Mouse (Mus musculus) lung, postnatal 4 days (tissue): ENCODE data around the gene Scpep1.
A peak's percentile ranks its signal among the peaks of the same experiment; 100 is the strongest.

Experiments used
- DNase-seq, 2 experiments: peaks; one replicate each; pipeline ENCODE4 v3.0.0; 2021

Scpep1 gene

DNA sequence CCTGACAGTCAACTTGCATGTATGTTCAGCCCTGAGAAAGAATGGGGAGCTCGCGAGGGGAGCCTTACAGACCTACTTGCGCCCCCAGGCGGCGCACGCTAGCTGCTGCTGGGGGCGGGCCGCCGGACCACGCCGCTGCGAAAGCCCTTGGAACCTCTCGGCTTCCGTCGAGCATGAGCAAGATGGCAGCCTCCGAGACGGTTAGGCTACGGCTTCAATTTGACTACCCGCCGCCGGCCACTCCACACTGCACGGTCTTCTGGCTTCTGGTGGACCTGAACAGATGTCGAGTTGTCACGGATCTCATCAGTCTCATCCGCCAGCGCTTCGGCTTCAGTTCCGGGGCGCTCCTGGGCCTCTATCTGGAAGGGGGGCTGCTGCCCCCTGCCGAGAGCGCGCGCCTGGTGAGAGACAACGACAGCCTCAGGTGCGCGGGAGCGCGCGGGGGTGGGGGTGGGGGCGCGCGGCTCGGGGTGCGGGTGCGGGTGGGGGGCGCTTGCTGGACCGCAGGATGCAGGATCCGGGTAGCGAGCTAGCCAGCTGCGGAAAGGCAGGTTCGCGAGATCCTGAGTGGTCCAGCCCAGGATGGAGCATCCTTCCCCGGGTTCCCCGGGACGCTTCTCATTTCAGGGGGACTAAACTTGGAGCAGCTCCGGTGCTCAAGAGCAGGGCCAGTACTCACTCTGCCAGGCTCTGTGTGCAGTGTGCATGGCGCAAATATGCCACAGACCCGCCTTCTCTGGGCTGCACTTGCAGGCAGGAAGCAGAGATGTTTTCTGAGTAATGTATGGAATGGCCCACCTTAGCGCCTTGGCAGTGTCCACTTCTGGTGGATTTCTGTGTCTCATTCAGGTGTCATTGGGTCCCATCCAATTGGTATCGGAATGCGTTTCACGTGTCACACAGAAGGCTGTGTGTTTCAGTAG is 18.8 kb upstream of the Scpep1 start:
- peak; percentile 95 for DNase-seq

DNA sequence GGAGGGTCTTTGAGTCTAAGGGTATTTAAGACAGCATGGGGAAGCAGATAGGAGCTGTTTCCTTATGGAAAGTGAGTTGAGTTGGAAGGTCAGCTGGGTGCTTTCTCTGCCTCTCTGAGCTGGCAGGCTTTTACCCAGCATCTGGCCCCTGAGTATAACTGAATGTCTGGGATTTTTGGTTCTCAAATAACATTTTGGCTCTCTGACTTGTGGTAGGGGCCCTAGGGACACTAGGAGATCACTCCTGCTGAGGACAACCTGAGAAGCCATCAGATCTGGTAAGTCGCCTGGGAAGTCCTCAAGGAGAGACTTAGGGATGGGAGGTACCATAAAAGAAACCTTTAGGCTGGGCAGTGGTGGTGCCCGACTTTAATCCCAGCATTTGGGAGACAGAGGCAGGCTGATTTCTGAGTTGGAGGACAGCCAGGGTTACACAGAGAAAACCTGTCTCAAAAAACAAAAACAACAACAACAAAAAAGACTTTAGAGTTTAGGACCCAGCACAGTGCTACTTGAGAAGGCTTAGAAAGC is 15.0 kb upstream of the Scpep1 start, which contains the start of gene Coil:
Coil (plus strand) TSS at position 51 of the 531 bp plus-strand sequence.
- DNase-seq, result no peak

DNA sequence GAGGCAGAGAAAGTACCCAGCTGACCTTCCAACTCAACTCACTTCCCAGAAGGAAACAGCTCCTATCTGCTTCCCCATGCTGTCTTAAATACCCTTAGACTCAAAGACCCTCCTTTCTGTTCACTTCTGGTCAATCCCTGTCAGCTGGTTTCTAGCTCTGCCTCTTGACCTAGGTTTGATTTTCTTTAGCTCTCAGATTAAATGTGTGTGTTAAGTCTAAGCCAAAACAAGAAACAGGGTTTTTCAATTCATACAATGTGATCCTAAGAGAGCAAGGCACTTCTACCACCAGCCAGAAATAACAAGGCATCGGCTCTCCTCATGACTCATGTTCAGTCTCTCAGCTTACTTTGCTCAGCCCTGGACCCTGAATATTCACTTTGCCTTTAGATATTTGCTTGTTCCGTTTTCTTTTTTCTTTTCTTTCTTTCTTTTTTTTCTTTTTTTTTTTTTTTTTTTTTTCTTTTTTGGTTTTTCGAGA is 11.7 kb upstream of the Scpep1 start, which contains the start of gene Elobl:
Elobl (minus strand) TSS at position 51 of the 481 bp plus-strand sequence.
- DNase-seq, result no peak

- DNase-seq, result no peak
These were observed 3.6 kb upstream of the Scpep1 start for GRCm38 (mm10) chr11:88958851-88959250.

GRCm38 (mm10) chr11:88954803-88955202 is 462 bp downstream of the Scpep1 start:
- DNase-seq, result peak in 1 of 2 experiments; percentile 16

DNA sequence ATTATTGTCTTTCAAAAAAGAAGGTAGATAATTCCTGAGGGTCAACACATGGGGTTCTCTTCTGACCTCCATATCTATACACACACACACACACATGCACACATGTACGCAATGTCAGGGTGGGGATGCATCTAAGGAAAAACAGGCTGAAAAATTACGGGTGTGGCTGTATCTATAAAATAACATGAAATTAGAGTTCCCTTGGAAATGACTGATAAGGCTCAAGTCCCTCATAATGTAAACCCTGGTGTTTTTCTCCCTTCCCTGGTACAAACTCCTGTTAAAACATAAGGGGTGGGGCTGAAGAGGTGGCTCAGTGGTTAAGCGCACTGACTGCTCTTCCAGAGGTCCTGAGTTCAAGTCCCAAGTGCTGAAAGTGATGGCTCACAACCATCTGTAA is 1.7 kb downstream of the Scpep1 start:
- no peak for DNase-seq

GRCm38 (mm10) chr11:88952117-88952516 is 3.1 kb downstream of the Scpep1 start:
- DNase-seq, result no peak

DNA sequence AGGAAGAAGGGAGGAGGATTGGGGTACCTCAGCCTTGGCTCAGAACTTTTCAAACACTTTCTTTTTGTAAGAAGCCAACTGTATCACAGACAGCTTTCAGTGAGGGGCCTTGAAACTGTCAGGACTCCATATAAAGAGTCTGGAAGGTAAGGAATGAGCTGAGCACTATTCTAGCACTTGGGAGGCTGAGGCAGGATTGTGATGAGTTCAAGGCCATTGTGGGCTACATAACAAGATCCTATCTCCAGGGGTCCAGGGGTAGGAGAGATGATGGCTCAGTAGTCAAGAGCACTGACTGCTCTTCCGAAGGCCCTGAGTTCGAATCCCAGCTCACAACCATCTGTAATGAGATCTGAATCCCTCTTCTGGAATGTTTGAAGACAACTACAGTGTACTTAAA is 3.7 kb downstream of the Scpep1 start:
- no peak for DNase-seq

- no peak for DNase-seq
These were observed 4.5 kb downstream of the Scpep1 start for GRCm38 (mm10) chr11:88950640-88951250.

- DNase-seq, result no peak
These were observed 5.2 kb downstream of the Scpep1 start for GRCm38 (mm10) chr11:88949802-88950639.

DNA sequence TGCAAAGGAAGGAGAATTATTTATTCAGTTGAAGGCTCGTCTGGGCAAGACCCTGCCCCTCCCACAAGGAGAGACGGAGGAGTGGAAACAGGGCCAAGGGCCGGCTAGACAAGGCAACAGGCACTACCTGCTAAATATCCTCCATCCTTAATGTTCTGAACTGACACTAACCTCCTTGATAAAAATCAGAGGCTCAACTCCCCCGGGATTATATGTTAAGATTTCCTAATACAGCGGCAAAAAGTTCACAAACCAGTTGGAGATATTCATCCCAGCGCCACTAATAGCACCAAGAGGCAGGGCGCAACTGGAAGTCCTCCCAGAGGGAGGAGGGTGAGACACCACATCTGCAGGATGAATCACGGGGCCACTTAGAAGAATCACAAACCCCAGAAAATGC is 6.4 kb downstream of the Scpep1 start:
- DNase-seq, result no peak

- no peak for DNase-seq
These were observed 9.2 kb downstream of the Scpep1 start for GRCm38 (mm10) chr11:88945971-88946585.

- DNase-seq, result no peak
These were observed 13.8 kb downstream of the Scpep1 start for GRCm38 (mm10) chr11:88941489-88941888.

- DNase-seq, result no peak
These were observed 15.6 kb downstream of the Scpep1 start for GRCm38 (mm10) chr11:88939634-88940033.

GRCm38 (mm10) chr11:88938770-88939169 is 16.5 kb downstream of the Scpep1 start:
- no peak for DNase-seq

DNA sequence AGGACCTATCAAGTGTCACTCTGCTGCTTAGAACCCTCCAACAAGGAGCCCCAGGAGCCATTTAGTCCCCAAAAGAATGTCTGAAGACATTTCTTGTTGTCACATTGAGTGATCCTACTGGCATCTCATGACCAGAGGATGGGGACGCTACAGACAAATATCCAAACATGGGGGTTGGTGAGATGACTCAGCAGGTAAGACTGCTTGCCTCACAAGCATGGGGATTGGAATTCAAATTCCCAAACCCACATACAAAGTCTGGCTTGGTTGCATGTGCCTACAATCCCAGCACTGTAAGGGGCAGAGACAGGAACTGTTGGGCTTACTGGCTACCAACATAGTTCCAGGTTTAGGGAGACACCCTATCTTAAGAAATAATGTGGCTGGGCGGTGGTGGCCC is 17.4 kb downstream of the Scpep1 start:
- no peak for DNase-seq

DNA sequence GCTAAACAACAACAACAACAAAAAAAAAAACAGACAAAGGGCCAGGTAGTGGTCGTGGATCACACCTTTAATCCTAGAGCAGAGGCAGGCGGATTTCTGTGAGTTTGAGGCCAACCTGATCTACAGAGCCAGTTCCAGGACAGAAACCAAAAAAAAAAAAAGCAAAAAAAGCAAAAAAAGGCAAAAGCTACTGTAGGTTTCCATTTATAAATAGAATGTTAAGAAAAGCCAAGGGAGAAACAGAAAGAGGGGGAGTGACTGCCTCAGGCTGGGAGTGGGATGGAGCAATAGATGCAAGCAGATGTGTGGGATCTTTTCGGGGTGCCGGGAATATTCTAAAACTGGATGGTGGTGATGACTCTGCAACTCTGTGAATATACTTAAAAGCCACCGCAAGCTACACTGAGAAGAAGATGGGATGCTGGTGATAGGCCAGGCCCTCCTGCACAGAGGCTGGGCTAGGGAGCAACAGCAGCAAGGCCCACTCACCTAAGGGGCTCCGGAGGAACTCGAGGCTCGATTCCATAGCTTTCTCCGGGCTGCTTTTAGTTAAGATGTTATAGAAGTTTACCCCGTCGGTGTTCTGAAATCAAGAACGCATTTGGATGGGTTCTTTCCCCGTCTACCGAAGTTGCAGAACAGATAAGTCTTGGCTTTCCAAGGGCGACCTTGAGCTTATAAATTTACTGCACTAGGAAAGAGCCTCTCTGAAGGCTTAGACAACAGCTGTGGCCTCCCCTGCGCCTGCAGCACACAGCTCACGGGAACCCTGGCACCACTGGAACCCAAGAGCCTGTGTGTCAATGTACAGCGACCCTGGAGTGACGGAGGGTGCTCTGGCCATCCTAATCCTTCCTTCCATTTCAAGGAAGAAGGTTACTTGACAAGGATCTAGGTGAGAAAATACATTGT is 20.9 kb downstream of the Scpep1 start:
- DNase-seq, result no peak

DNA sequence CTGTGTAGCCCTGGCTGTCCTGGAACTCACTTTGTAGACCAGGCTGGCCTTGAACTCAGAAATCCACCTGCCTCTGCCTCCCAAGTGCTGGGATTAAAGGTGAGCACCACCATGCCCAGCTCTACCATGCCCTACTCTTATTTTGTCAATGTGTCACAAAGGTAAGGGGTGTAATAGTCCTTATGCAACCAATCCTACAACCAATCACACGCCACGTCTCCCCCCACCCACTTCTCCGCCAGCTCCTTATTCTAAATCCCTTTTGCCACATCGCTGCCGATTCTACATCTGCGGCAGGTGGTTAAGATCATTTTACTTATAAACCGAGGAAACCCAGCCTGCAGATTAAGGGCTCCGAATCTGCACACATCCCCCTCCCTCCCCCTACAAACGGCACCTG is 22.2 kb downstream of the Scpep1 start:
- no peak for DNase-seq

- no peak for DNase-seq
These were observed 23.4 kb downstream of the Scpep1 start for GRCm38 (mm10) chr11:88931692-88932530.

DNA sequence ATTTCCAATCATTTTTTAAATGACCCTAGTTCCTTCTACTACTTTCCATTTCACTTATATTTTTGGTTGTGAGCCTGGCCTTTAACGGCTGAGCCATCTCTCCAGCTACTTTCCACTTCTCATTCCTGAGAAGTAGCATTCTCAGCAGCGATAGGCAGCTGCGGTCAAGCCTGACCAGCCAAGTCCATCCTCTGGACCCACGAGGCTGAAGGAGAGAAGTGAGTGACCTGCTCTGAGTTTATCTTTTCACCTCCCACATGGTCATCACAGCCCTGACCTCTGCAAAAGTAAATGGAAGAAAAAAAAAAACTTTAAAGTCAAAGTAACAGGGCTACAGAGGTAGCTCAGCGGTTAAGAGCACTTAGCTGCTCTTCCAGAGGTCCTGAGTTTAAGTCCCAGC is 28.7 kb downstream of the Scpep1 start:
- DNase-seq, result no peak
